ENCODE assay signal across 8 mouse cellular contexts in the genomic region with DNA sequence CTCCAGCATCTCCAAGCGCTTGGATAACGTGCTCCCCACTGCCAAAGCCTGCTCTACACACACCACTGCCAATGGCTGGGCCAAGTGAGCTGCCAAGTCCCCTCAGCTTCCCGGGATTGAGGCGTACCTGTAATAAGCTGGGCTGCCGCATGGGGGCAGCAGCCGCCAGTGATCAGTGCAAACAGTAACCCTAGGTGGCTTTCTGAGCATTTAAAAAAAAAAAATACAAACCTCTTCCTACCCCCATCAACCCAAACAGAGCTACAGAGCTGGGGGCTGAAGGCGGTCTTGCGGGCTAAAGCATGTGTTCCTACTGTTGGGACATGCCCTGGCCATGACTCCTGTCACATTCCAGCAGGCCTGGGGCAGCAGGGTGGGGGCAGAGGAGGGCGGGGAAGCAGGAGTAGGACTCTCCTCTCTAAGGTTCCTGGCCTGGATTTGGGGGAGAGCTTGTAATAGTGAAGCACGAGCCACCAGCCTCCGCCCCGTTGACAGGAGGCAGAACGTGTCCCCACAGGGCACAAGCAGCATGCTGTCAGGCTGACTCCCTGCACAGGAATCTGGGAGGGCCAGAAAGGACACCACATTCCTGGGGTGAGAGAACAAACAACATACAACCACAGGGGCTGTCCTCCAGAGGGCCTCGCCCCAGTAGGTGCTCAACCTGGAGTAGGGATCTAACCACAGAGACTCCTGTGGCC. TPM values are rescaled to one million over a fixed set of nuclear protein-coding genes. Genes with fewer than 3 reads are reported as not detected.
A peak's percentile ranks its signal among the peaks of the same experiment; 100 is the strongest.
DNase-seq lines count a peak whose midpoint lies in the region; ATAC-seq lines count a peak whose summit lies in the region.

No protein-coding gene starts in this region.

- peaks cover 3% of the 10 kb centered on the region; the same call in 1 of the 2 replicates for H3K36me3 ChIP-seq in forebrain, embryonic 16.5 days (ENCODE audit: control insufficient read depth, insufficient read depth)
- H3K36me3 ChIP-seq in hindbrain, embryonic 13.5 days = peaks cover 58% of the 10 kb centered on the region

- H3K4me1 ChIP-seq in forebrain, embryonic 16.5 days (replicated peaks; ENCODE audit: control insufficient read depth, insufficient read depth, low read length) = 0 out of 2 replicates have a peak, but pooled peaks cover 2% of the 10 kb centered on the region
- 0 out of 2 replicates have a peak, but pooled peaks cover 3% of the 10 kb centered on the region for H3K4me1 ChIP-seq in hindbrain, embryonic 13.5 days (replicated peaks)

- DNase-seq in MN1 (ENCODE audit: low spot score) = peak; percentile 87
- DNase-seq in cerebellum, adult 18-20 months = peak; percentile 81 to 89
- peak; percentile 86 to 90 for DNase-seq in layer of hippocampus, postnatal 25 days (ENCODE audit: extremely low spot score in 1 of 2, low spot score in 1 of 2)
- peak; percentile 82 for DNase-seq in lung, postnatal 14 days
- peak; percentile 87 to 89 for DNase-seq in right cerebral cortex, adult 2 months (ENCODE audit: low spot score in 2 of 2)
- DNase-seq in urinary bladder, postnatal 4 days (ENCODE audit: low spot score in 2 of 2) = peak; percentile 80

- no peaks in the 10 kb centered on the region for H3K9me3 ChIP-seq in forebrain, embryonic 16.5 days (ENCODE audit: control insufficient read depth, low read length)
- H3K9me3 ChIP-seq in hindbrain, embryonic 13.5 days = no peaks in the 10 kb centered on the region

- H3K27ac ChIP-seq in forebrain, embryonic 16.5 days (ENCODE audit: low read length) = no peak overlapping the region; the same call in 1 of the 2 replicates
- H3K27ac ChIP-seq in hindbrain, embryonic 13.5 days = no peak overlapping the region

- 24% methylated on average over 14 of the region's 14 CpGs for WGBS in forebrain, embryonic 16.5 days
- 32% methylated on average over 14 of the region's 14 CpGs for WGBS in hindbrain, embryonic 13.5 days

- no peak overlapping the region for H3K4me2 ChIP-seq in forebrain, embryonic 16.5 days (ENCODE audit: low read length)
- H3K4me2 ChIP-seq in hindbrain, embryonic 13.5 days = no peak overlapping the region

- no peaks in the 10 kb centered on the region for H3K27me3 ChIP-seq in forebrain, embryonic 16.5 days (replicated peaks; ENCODE audit: control insufficient read depth, insufficient read depth, low read length)
- no peaks in the 10 kb centered on the region for H3K27me3 ChIP-seq in hindbrain, embryonic 13.5 days

- no peak overlapping the region for H3K4me3 ChIP-seq in forebrain, embryonic 16.5 days (replicated peaks; ENCODE audit: low read length)
- H3K4me3 ChIP-seq in hindbrain, embryonic 13.5 days = no peak overlapping the region

- ATAC-seq in forebrain, embryonic 16.5 days = peak; percentile 79
- ATAC-seq in hindbrain, embryonic 13.5 days (ENCODE audit: low FRiP score) = peak; percentile 50; the same call in 1 of the 2 replicates

- no peak overlapping the region for H3K9ac ChIP-seq in forebrain, embryonic 16.5 days (replicated peaks; ENCODE audit: low read depth, low read length)
- H3K9ac ChIP-seq in hindbrain, embryonic 13.5 days = peak overlapping the region; percentile 39; the same call in 1 of the 2 replicates

RNA-seq across cellular contexts. Expression of a gene that starts 12.7 kb away (rescaled TPM):
- polyA plus RNA-seq in forebrain, embryonic 16.5 days (2015; fragmentation: Nextera tagmentation; extraction: Ambion mirVana) = 9.6 and 12.6 TPM in 2 replicates
- 7.3 and 9.5 TPM in 2 replicates for polyA plus RNA-seq in hindbrain, embryonic 13.5 days (2015; fragmentation: Nextera tagmentation; extraction: Ambion mirVana)
- total RNA-seq in layer of hippocampus, postnatal 25 days (2021) = 10 to 100 TPM; 69.7 to 72.5 TPM

RNA-seq across cellular contexts. Expression of a gene that starts 16.8 kb away (rescaled TPM):
- polyA plus RNA-seq in forebrain, embryonic 16.5 days (2015; fragmentation: Nextera tagmentation; extraction: Ambion mirVana) = 31.4 and 35.5 TPM in 2 replicates
- 28.6 and 33.8 TPM in 2 replicates for polyA plus RNA-seq in hindbrain, embryonic 13.5 days (2015; fragmentation: Nextera tagmentation; extraction: Ambion mirVana)
- 10 to 100 TPM; 47.6 to 49.6 TPM for total RNA-seq in layer of hippocampus, postnatal 25 days (2021)

RNA-seq across cellular contexts. Expression of a gene that starts 18.2 kb away (rescaled TPM):
- polyA plus RNA-seq in forebrain, embryonic 16.5 days (2015; fragmentation: Nextera tagmentation; extraction: Ambion mirVana) = 88.5 and 91.6 TPM in 2 replicates
- polyA plus RNA-seq in hindbrain, embryonic 13.5 days (2015; fragmentation: Nextera tagmentation; extraction: Ambion mirVana) = 87.5 and 90.8 TPM in 2 replicates
- 10 to 100 TPM; 83.8 to 97.4 TPM for total RNA-seq in layer of hippocampus, postnatal 25 days (2021)

RNA-seq across cellular contexts. Expression of a gene that starts 18.2 kb away (rescaled TPM):
- polyA plus RNA-seq in forebrain, embryonic 16.5 days (2015; fragmentation: Nextera tagmentation; extraction: Ambion mirVana) = 87.7 and 88.1 TPM in 2 replicates
- polyA plus RNA-seq in hindbrain, embryonic 13.5 days (2015; fragmentation: Nextera tagmentation; extraction: Ambion mirVana) = 82.7 and 85.7 TPM in 2 replicates
- 10 to 100 TPM; 36.3 to 40.4 TPM for total RNA-seq in layer of hippocampus, postnatal 25 days (2021)

RNA-seq across cellular contexts. Expression of a gene that starts 31.2 kb away (rescaled TPM):
- 8.6 and 13.0 TPM in 2 replicates for polyA plus RNA-seq in forebrain, embryonic 16.5 days (2015; fragmentation: Nextera tagmentation; extraction: Ambion mirVana)
- polyA plus RNA-seq in hindbrain, embryonic 13.5 days (2015; fragmentation: Nextera tagmentation; extraction: Ambion mirVana) = 9.5 and 11.1 TPM in 2 replicates
- total RNA-seq in layer of hippocampus, postnatal 25 days (2021) = 10 to 100 TPM; 45.3 to 47.0 TPM
